Mouse (Mus musculus): ENCODE measurements around the gene Sorl1. TPM values are rescaled to one million over a fixed set of nuclear protein-coding genes. Genes with fewer than 3 reads are reported as not detected.

Sorl1 gene
- polyA plus RNA-seq, 1 experiment from 2014 or later = 7.1 TPM

DNA sequence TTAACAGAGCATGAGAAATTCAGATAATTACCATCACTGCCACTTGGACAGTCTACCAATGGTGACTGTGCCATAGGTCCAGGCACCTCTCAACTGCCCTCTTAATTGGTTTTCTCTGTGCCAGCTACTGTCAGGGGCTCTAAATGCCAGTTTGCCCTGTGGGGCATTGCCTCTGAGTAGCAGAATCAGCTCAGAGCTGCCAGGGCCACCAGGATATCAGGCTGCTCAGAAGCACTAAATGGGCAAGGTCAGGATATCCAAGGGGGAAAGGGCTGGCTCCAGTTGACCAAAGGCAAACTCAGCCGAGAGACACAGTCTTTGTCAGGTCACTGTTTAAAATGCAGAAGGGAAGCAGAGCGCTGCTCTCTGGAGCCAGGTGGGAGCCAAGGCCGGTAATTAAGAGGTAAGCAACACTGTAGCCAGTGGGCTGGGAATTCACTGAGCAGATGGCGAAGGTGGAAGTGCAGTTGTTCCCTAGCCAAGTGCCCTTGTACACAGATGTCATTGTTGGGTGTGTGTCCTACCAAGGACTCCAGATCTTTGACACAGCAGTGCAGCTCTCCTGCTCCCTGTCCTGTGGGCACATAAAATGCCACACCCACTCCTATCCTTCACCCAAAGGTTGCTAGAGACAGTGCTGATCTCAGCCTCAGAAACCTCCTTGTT lies 181.0 kb downstream of the Sorl1 start:
- H3K27ac ChIP-seq (replicated peaks) = no peak overlapping the region
- H3K4me1 ChIP-seq (replicated peaks; ENCODE audit: control insufficient read depth, insufficient read depth) = 0 out of 2 replicates have a peak, but pooled peaks cover 2% of the 10 kb centered on the region
- no peak overlapping the region for H3K4me2 ChIP-seq (replicated peaks; ENCODE audit: low read depth)
- no peaks in the 10 kb centered on the region for H3K9me3 ChIP-seq (ENCODE audit: control insufficient read depth, low read length)
- no peak overlapping the region for H3K4me3 ChIP-seq (ENCODE audit: low read depth, low read length)
- WGBS = 78% methylated on average over 4 of the region's 4 CpGs
- H3K27me3 ChIP-seq (ENCODE audit: control insufficient read depth, insufficient read depth, low read length) = no peaks in the 10 kb centered on the region
- H3K9ac ChIP-seq (ENCODE audit: low read length) = no peak overlapping the region
- H3K36me3 ChIP-seq (ENCODE audit: control insufficient read depth, insufficient read depth, low read length) = no peaks in the 10 kb centered on the region
- DNase-seq (ENCODE audit: low spot score) = no peak
- no peak for ATAC-seq (ENCODE audit: low FRiP score, low TSS enrichment)
- no peak for TF ChIP-seq EP300 (optimal IDR thresholded peaks at IDR 0.05)
- TF ChIP-seq CTCF (IDR thresholded peaks at IDR 0.05; ENCODE audit: low read depth) = no peak

DNA sequence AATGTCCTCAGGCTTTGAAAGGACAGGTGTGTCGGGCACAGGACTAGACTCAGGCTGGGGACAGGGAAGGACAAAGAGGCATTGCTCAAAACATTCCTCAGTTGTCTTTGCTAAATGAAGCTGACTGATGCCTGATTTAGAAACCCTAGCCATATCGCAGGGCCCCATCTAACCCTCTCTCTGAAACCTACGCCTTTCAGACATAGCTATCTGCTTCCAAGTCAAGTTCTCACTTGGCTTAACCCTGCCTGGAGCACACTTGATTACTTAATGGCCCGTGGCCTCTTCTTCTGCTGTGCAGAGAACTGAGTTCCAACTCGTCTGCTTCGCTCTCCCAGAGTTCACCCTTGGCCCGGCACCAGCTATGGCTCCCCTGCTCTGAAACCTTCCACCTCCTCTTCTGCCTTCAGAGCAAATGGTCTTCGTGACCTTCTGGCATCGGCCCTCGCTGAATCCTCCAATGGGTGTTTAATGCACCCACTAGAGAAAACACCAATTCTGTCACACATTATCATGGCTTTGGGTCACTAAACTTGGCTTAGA lies 183.7 kb downstream of the Sorl1 start:
- Histone ChIP-seq H3K27me3 (ENCODE audit: control insufficient read depth, insufficient read depth, low read length) (no peaks in the 10 kb centered on the region), H3K4me3 (ENCODE audit: low read depth, low read length) (no peak overlapping the region), H3K9me3 (ENCODE audit: control insufficient read depth, low read length) (no peaks in the 10 kb centered on the region), H3K4me2 (replicated peaks; ENCODE audit: low read depth) (no peak overlapping the region), H3K36me3 (ENCODE audit: control insufficient read depth, insufficient read depth, low read length) (no peaks in the 10 kb centered on the region), H3K4me1 (replicated peaks; ENCODE audit: control insufficient read depth, insufficient read depth) (0 out of 2 replicates have a peak, but pooled peaks cover 5% of the 10 kb centered on the region), H3K9ac (ENCODE audit: low read length) (no peak overlapping the region), H3K27ac (replicated peaks) (no peak overlapping the region)
- TF ChIP-seq EP300 (optimal IDR thresholded peaks at IDR 0.05) = no peak
- TF ChIP-seq CTCF (IDR thresholded peaks at IDR 0.05; ENCODE audit: low read depth) = no peak
- WGBS = 64% methylated on average over 10 of the region's 10 CpGs
- no peak for DNase-seq (ENCODE audit: low spot score)
- no peak for ATAC-seq (ENCODE audit: low FRiP score, low TSS enrichment)

DNA sequence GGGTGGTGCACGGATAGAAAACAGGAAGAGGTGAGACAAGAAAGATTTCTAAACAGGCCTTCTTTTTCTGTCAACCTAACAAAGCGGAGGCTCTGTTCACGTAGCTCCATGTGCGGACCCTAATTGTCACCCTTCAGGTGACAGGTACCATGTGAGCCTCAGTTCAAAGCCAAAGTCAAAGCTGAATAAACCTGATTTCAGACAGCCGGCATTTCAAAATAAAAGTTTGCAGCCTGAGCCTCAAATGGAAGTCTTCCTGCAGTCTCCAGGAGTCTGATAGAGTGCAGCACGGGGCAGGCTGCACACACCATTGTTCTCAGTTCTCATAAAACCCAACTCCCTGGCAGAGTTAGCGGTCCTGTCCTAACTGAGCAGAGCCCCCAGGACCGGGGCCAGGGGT lies 185.6 kb downstream of the Sorl1 start:
- 0 out of 2 replicates have a peak, but pooled peaks cover 5% of the 10 kb centered on the region for H3K4me1 ChIP-seq (replicated peaks; ENCODE audit: control insufficient read depth, insufficient read depth)
- peak overlapping the region; percentile 40; the same call in 1 of the 2 replicates for H3K27ac ChIP-seq (replicated peaks)
- no peaks in the 10 kb centered on the region for H3K27me3 ChIP-seq (ENCODE audit: control insufficient read depth, insufficient read depth, low read length)
- 38% methylated on average over 8 of the region's 8 CpGs for WGBS
- no peak for ATAC-seq (ENCODE audit: low FRiP score, low TSS enrichment)
- H3K9ac ChIP-seq (ENCODE audit: low read length) = no peak overlapping the region
- no peaks in the 10 kb centered on the region for H3K36me3 ChIP-seq (ENCODE audit: control insufficient read depth, insufficient read depth, low read length)
- H3K4me2 ChIP-seq (replicated peaks; ENCODE audit: low read depth) = no peak overlapping the region
- DNase-seq (ENCODE audit: low spot score) = no peak
- no peaks in the 10 kb centered on the region for H3K9me3 ChIP-seq (ENCODE audit: control insufficient read depth, low read length)
- TF ChIP-seq CTCF (IDR thresholded peaks at IDR 0.05; ENCODE audit: low read depth) (no peak), EP300 (optimal IDR thresholded peaks at IDR 0.05) (no peak)
- no peak overlapping the region for H3K4me3 ChIP-seq (ENCODE audit: low read depth, low read length)

DNA sequence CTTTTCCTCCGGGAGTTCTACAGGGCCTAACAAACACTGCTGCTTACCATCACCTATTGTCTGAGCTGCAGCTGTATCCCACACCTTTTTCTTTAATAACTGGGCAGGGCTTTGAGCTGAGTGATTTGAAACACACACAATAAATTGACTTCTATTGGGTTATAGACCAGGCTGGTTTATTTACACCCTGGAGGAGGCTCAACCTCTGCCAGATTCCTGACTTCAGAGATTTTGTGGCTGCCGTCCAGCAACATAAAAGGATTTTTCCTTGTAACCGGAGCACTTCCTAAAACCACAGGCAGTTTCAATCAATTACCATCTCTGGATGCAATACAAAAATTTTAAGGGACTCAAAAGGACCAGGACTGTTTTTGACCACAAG lies 186.1 kb downstream of the Sorl1 start:
- Histone ChIP-seq H3K27me3 (ENCODE audit: control insufficient read depth, insufficient read depth, low read length) (no peaks in the 10 kb centered on the region), H3K36me3 (ENCODE audit: control insufficient read depth, insufficient read depth, low read length) (no peaks in the 10 kb centered on the region), H3K9me3 (ENCODE audit: control insufficient read depth, low read length) (no peaks in the 10 kb centered on the region), H3K27ac (replicated peaks) (peak overlapping the region; percentile 40), H3K4me1 (replicated peaks; ENCODE audit: control insufficient read depth, insufficient read depth) (0 out of 2 replicates have a peak, but pooled peaks cover 5% of the 10 kb centered on the region), H3K4me3 (ENCODE audit: low read depth, low read length) (no peak overlapping the region), H3K4me2 (replicated peaks; ENCODE audit: low read depth) (no peak overlapping the region), H3K9ac (ENCODE audit: low read length) (no peak overlapping the region)
- DNase-seq (ENCODE audit: low spot score) = peak; percentile 59
- 6% methylated on average over 3 of the region's 3 CpGs for WGBS
- ATAC-seq (ENCODE audit: low FRiP score, low TSS enrichment) = 0 out of 2 replicates have a peak, but pooled peaks have one; percentile 25
- no peak for TF ChIP-seq CTCF (IDR thresholded peaks at IDR 0.05; ENCODE audit: low read depth)
- no peak for TF ChIP-seq EP300 (optimal IDR thresholded peaks at IDR 0.05)

DNA sequence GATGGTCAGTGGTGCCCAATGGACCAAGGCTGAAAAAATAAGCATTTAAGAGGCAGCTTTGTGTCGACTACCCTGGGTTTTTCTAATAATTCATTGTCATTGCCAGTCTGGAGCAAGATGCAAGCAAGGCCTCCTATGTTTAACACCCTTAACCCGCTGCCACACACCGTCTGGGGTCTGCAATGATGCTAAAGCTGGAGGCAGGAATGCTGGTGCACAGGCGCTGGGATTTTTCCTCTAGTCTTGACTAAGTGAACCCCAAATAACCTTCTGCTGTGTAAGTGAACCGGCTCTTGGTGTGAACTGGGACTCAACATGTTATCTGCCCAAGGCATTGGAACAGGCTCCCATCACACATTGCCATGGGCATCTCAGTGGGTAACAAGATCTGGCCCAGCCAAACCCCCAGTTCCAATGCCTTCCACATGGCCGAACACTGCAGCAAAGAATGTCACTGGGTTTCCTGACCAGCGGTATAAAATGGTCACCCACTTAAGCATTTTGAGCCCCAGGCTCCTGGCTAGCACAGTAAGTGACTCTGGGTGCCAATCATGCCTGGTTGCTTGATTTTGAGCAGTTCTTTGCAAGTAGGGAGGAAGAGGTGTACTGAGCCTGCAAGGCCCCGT lies 186.6 kb downstream of the Sorl1 start:
- no peak overlapping the region for H3K9ac ChIP-seq (ENCODE audit: low read length)
- DNase-seq (ENCODE audit: low spot score) (no peak), ATAC-seq (ENCODE audit: low FRiP score, low TSS enrichment) (no peak)
- no peak overlapping the region for H3K4me2 ChIP-seq (replicated peaks; ENCODE audit: low read depth)
- no peaks in the 10 kb centered on the region for H3K36me3 ChIP-seq (ENCODE audit: control insufficient read depth, insufficient read depth, low read length)
- TF ChIP-seq CTCF (IDR thresholded peaks at IDR 0.05; ENCODE audit: low read depth) = no peak
- no peak for TF ChIP-seq EP300 (optimal IDR thresholded peaks at IDR 0.05)
- peak overlapping the region; percentile 40 for H3K27ac ChIP-seq (replicated peaks)
- WGBS = 58% methylated on average over 8 of the region's 8 CpGs
- 0 out of 2 replicates have a peak, but pooled peaks cover 5% of the 10 kb centered on the region for H3K4me1 ChIP-seq (replicated peaks; ENCODE audit: control insufficient read depth, insufficient read depth)
- no peak overlapping the region for H3K4me3 ChIP-seq (ENCODE audit: low read depth, low read length)
- H3K9me3 ChIP-seq (ENCODE audit: control insufficient read depth, low read length) = no peaks in the 10 kb centered on the region
- no peaks in the 10 kb centered on the region for H3K27me3 ChIP-seq (ENCODE audit: control insufficient read depth, insufficient read depth, low read length)

DNA sequence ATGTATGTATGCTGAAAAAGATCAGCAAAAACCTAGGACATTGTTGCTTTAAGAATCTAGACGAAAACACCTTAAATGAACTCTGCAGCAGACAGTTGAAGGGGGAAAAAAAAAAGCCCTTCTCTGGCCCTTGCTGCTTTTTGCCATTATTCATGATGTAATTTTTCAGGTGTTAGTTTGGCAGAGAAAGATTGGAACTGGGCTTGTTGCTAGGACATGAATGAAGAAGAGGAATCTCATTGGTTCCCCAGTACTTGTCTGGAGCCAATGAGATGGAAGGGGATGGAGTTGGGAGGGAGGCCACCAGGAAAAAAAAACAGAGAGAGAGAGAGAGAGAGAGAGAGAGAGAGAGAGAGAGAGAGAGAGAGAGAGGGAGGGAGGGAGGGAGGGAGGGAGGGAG lies 187.5 kb downstream of the Sorl1 start:
- Histone ChIP-seq H3K27me3 (ENCODE audit: control insufficient read depth, insufficient read depth, low read length) (no peaks in the 10 kb centered on the region), H3K9me3 (ENCODE audit: control insufficient read depth, low read length) (no peaks in the 10 kb centered on the region), H3K36me3 (ENCODE audit: control insufficient read depth, insufficient read depth, low read length) (no peaks in the 10 kb centered on the region), H3K4me1 (replicated peaks; ENCODE audit: control insufficient read depth, insufficient read depth) (0 out of 2 replicates have a peak, but pooled peaks cover 5% of the 10 kb centered on the region), H3K9ac (ENCODE audit: low read length) (no peak overlapping the region), H3K4me2 (replicated peaks; ENCODE audit: low read depth) (no peak overlapping the region), H3K4me3 (ENCODE audit: low read depth, low read length) (no peak overlapping the region), H3K27ac (replicated peaks) (no peak overlapping the region)
- no peak for TF ChIP-seq EP300 (optimal IDR thresholded peaks at IDR 0.05)
- no peak for TF ChIP-seq CTCF (IDR thresholded peaks at IDR 0.05; ENCODE audit: low read depth)
- DNase-seq (ENCODE audit: low spot score) (no peak), ATAC-seq (ENCODE audit: low FRiP score, low TSS enrichment) (no peak)
- 38% methylated on average over 1 of the region's 1 CpGs for WGBS

All from stomach, postnatal 0 days (tissue).